Mouse (Mus musculus) MEL (cell line): ENCODE data around the gene Hacd3.

Experiments used
- CHD2 ChIP-seq: IDR thresholded peaks from 2 replicates; pipeline ENCODE4 v1.6.1; 2011; ENCODE audit warnings: low read length, improper control_type of control experiment
- CTCF ChIP-seq, 3 experiments: IDR thresholded peaks in 2 of 3; conservative IDR thresholded peaks in 1 of 3; 2 replicates each; pipeline ENCODE4 v1.5.1; 2011 to 2012; ENCODE audit warnings: low read length in 3 of 3, low read depth in 2 of 3, mild to moderate bottlenecking in 2 of 3, improper control_type of control experiment in 1 of 3, inconsistent platforms in 1 of 3, mixed read lengths in 1 of 3, moderate library complexity in 1 of 3; ENCODE audit not compliant: control insufficient read depth in 1 of 3, insufficient read depth in 1 of 3, poor library complexity in 1 of 3, severe bottlenecking in 1 of 3
- ELF1 ChIP-seq: IDR thresholded peaks from 2 replicates; pipeline ENCODE4 v1.6.1; 2014; ENCODE audit warnings: low read depth, mild to moderate bottlenecking, inconsistent platforms, low read length, improper control_type of control experiment, moderate library complexity
- ETS1 ChIP-seq: IDR thresholded peaks from 2 replicates; pipeline ENCODE4 v1.6.1; 2012; ENCODE audit warnings: low read depth, mild to moderate bottlenecking, inconsistent platforms, low read length, improper control_type of control experiment, moderate library complexity
- GATA1 ChIP-seq: IDR thresholded peaks from 2 replicates; pipeline ENCODE4 v1.6.1; 2011; ENCODE audit warnings: low read depth, low read length, improper control_type of control experiment
- HCFC1 ChIP-seq: IDR thresholded peaks from 2 replicates; pipeline ENCODE4 v1.6.1; 2012; ENCODE audit warnings: low read depth, mild to moderate bottlenecking, inconsistent platforms, low read length, improper control_type of control experiment, moderate library complexity
- MAX ChIP-seq: IDR thresholded peaks from 2 replicates; pipeline ENCODE4 v1.6.1; 2011; ENCODE audit warnings: low read length, improper control_type of control experiment
- MYC ChIP-seq: IDR thresholded peaks from 2 replicates; pipeline ENCODE4 v1.6.1; 2011; ENCODE audit warnings: low read depth, mild to moderate bottlenecking, low read length, improper control_type of control experiment, moderate library complexity
- TBP ChIP-seq: IDR thresholded peaks from 2 replicates; pipeline ENCODE4 v1.8.0; 2011; ENCODE audit warnings: low read depth, low read length, improper control_type of control experiment
- TCF12 ChIP-seq: IDR thresholded peaks from 2 replicates; pipeline ENCODE4 v1.6.1; 2014; ENCODE audit warnings: low read depth, mild to moderate bottlenecking, inconsistent platforms, low read length, improper control_type of control experiment, moderate library complexity
- ZC3H11A ChIP-seq: IDR thresholded peaks from 2 replicates; pipeline ENCODE4 v1.6.1; 2012; ENCODE audit warnings: low read depth, mild to moderate bottlenecking, inconsistent platforms, low read length, improper control_type of control experiment
- ZNF384 ChIP-seq: IDR thresholded peaks from 2 replicates; pipeline ENCODE4 v1.6.1; 2012; ENCODE audit warnings: low read depth, mild to moderate bottlenecking, inconsistent platforms, low read length, improper control_type of control experiment

- no peak for TF ChIP-seq CHD2
- peak; percentile 22; the same call in 1 of the 2 replicates for TF ChIP-seq ELF1
- no peak for TF ChIP-seq ZC3H11A
- TF ChIP-seq MAX, result no peak; the same call in 1 of the 2 replicates
- no peak for TF ChIP-seq ETS1
- no peak for TF ChIP-seq MYC
- TF ChIP-seq CTCF (IDR thresholded peaks at IDR 0.05 in 2 of 3, conservative IDR thresholded peaks at IDR 0.05 in 1 of 3; ENCODE audit: control insufficient read depth in 1 of 3, insufficient read depth in 1 of 3, low read depth in 2 of 3, low read length in 3 of 3, poor library complexity in 1 of 3, severe bottlenecking in 1 of 3), result no peak
- TF ChIP-seq ZNF384, result peak; percentile 64; the same call in 1 of the 2 replicates
- TF ChIP-seq GATA1, result no peak
- no peak for TF ChIP-seq HCFC1
- no peak for TF ChIP-seq TBP
- TF ChIP-seq TCF12, result no peak
Observed at GRCm38 (mm10) chr9:65021887-65022579, 540 bp upstream of the Hacd3 start.
